Mouse (Mus musculus): ENCODE measurements around the gene Gm21883.
"Not testable (repeated sequence)": the region's sequence is repeated elsewhere in the genome, so short reads cannot be mapped to it uniquely, and the experiment has no call there.

Gene Gm21883

DNA sequence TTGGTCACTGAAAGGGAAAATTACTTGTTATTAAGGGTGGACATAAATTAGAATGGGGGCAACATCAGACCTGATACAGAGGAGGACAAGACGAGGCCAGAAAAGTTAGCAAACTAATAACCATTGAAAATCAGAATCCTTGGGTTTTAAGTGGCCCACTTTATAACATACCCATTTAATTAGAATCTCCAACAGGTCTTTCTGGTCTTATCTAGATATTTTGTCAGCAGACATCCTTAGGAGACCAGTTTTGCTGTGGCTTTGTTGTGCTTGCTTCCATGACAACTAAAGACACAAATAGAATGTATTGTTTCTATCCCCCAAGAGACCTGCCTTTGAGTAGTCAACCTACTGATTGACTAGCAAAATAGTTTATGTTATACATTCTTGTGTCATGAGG is at the start of gene Gm21883:
TSS of gene Gm21883 (minus strand) at position 101 of the 400 bp plus-strand sequence.
- DNase-seq = not testable (repeated sequence)

DNA sequence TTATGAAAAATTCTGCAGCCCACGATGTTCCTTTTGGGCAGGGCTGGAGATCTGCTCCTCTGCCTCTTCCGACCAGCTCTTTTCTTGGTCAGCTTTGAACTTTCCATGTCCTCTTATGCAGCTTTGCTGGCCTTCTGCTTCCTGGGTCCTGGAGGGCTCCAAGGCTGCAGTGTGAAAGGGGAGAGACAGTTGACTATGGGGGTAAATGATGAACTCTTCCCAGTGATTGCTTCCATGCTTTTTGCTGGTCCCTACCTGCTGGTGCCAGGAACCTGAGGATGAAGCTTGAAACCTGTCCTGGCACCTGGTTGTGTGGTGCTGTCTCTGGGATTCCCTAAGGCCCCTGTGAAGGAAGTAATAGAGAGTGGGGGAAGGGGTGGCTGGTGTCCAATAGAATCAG is 44.7 kb upstream of the Gm21883 start, which contains the start of gene Spin2e:
TSS of gene Spin2e (minus strand) at position 101 of the 400 bp plus-strand sequence.
- DNase-seq = not testable (repeated sequence)
